Mouse (Mus musculus) midbrain, embryonic 10.5 days (tissue): ENCODE results near the gene Foxa2. TPM values are rescaled to one million over a fixed set of nuclear protein-coding genes. Genes with fewer than 3 reads are reported as not detected.

Source experiments
- DNase-seq: peaks from one replicate; pipeline ENCODE4 v3.0.0-alpha.2; 2017; ENCODE audit warnings: low spot score
- H3K27ac ChIP-seq: fragments of 300-500 bp; sonication (generic); replicated peaks from 2 replicates; pipeline ENCODE4 v1.5.1; 2016; ENCODE audit warnings: mild to moderate bottlenecking
- H3K27me3 ChIP-seq: fragments of 300-500 bp; sonication (generic); 2 replicates; pipeline ENCODE4 v1.6.1; 2016; ENCODE audit warnings: low read depth, mild to moderate bottlenecking; ENCODE audit not compliant: poor library complexity, severe bottlenecking
- H3K36me3 ChIP-seq: fragments of 300-500 bp; sonication (generic); 2 replicates; pipeline ENCODE4 v1.6.1; 2016; ENCODE audit warnings: mild to moderate bottlenecking, moderate library complexity
- H3K4me1 ChIP-seq: fragments of 300-500 bp; sonication (generic); 2 replicates; pipeline ENCODE4 v1.6.1; 2016
- H3K4me3 ChIP-seq: fragments of 300-500 bp; sonication (generic); 2 replicates; pipeline ENCODE4 v1.5.1; 2016; ENCODE audit warnings: mild to moderate bottlenecking, moderate library complexity
- H3K9me3 ChIP-seq: fragments of 300-500 bp; sonication (generic); replicated peaks from 2 replicates; pipeline ENCODE4 v1.6.1; 2016; ENCODE audit warnings: mild to moderate bottlenecking
- WGBS: fragments of 180-500 bp; shearing (Covaris S2); methylation state at CpG from one replicate; pipeline ENCODE4 v1.1.7; 2016; 5-methylcytosine and 5-hydroxymethylcytosine counted together
- polyA plus RNA-seq: library from polyadenylated mRNA; unstranded; fragments of >200 nt; fragmentation: Nextera tagmentation; extraction: Ambion mirVana; gene quantifications from 2 replicates; pipeline ENCODE4 v1.2.1, GENCODE M21; 2016

Gene Foxa2
- 10.4 and 12.1 TPM in 2 replicates for polyA plus RNA-seq

- no peak for DNase-seq
- no peaks in the 10 kb centered on the region for H3K9me3 ChIP-seq
- H3K36me3 ChIP-seq: peaks cover 10% of the 10 kb centered on the region
- H3K4me1 ChIP-seq: peaks cover 45% of the 10 kb centered on the region
- H3K27ac ChIP-seq: peak within 1 kb of the TSS; percentile 91
- 1% methylated on average over 19 of the region's 19 CpGs for WGBS
- peaks cover 100% of the 10 kb centered on the region for H3K27me3 ChIP-seq
- peak within 1 kb of the TSS; percentile 55 for H3K4me3 ChIP-seq
Observed at GRCm38 (mm10) chr2:148046799-148047165, at the start of gene Foxa2. Gene Foxa2 (minus strand): TSS chr2:148046969.

- Histone ChIP-seq H3K27ac (no peak overlapping the region), H3K9me3 (no peaks in the 10 kb centered on the region), H3K4me3 (no peak overlapping the region), H3K36me3 (no peaks in the 10 kb centered on the region), H3K4me1 (no peaks in the 10 kb centered on the region), H3K27me3 (no peaks in the 10 kb centered on the region)
- no peak for DNase-seq
- 89% methylated on average over 2 of the region's 2 CpGs for WGBS
Observed at GRCm38 (mm10) chr2:148092089-148092488, 45.3 kb upstream of the Foxa2 start.

GRCm38 (mm10) chr2:148091657-148092056 lies 44.9 kb upstream of the Foxa2 start:
- no peak overlapping the region for H3K27ac ChIP-seq
- H3K9me3 ChIP-seq: no peaks in the 10 kb centered on the region
- 80% methylated on average over 6 of the region's 6 CpGs for WGBS
- H3K4me3 ChIP-seq: no peak overlapping the region
- no peaks in the 10 kb centered on the region for H3K4me1 ChIP-seq
- no peaks in the 10 kb centered on the region for H3K27me3 ChIP-seq
- DNase-seq: no peak
- H3K36me3 ChIP-seq: no peaks in the 10 kb centered on the region

- 82% methylated on average over 2 of the region's 2 CpGs for WGBS
- no peaks in the 10 kb centered on the region for H3K4me1 ChIP-seq
- H3K27ac ChIP-seq: no peak overlapping the region
- DNase-seq: no peak
- H3K9me3 ChIP-seq: no peaks in the 10 kb centered on the region
- no peaks in the 10 kb centered on the region for H3K36me3 ChIP-seq
- no peak overlapping the region for H3K4me3 ChIP-seq
- H3K27me3 ChIP-seq: no peaks in the 10 kb centered on the region
Observed at GRCm38 (mm10) chr2:148090071-148090470, 43.3 kb upstream of the Foxa2 start.

- Histone ChIP-seq H3K27me3 (no peaks in the 10 kb centered on the region), H3K4me3 (no peak overlapping the region), H3K36me3 (no peaks in the 10 kb centered on the region), H3K4me1 (no peaks in the 10 kb centered on the region), H3K27ac (no peak overlapping the region), H3K9me3 (no peaks in the 10 kb centered on the region)
- 77% methylated on average over 5 of the region's 5 CpGs for WGBS
- no peak for DNase-seq
Observed at GRCm38 (mm10) chr2:148085529-148085928, 38.8 kb upstream of the Foxa2 start.

- Histone ChIP-seq H3K4me1 (no peaks in the 10 kb centered on the region), H3K27ac (no peak overlapping the region), H3K4me3 (no peak overlapping the region), H3K36me3 (no peaks in the 10 kb centered on the region), H3K27me3 (no peaks in the 10 kb centered on the region), H3K9me3 (no peaks in the 10 kb centered on the region)
- WGBS: 77% methylated on average over 4 of the region's 4 CpGs
- no peak for DNase-seq
Observed at GRCm38 (mm10) chr2:148085126-148085525, 38.4 kb upstream of the Foxa2 start.

GRCm38 (mm10) chr2:148082283-148082682 lies 35.5 kb upstream of the Foxa2 start:
- DNase-seq: peak; percentile 64
- WGBS: 25% methylated on average over 8 of the region's 8 CpGs

GRCm38 (mm10) chr2:148060705-148061104 lies 13.9 kb upstream of the Foxa2 start:
- Histone ChIP-seq H3K27me3 (peaks cover 39% of the 10 kb centered on the region), H3K27ac (no peak overlapping the region), H3K4me3 (no peak overlapping the region)

More at GRCm38 (mm10) chr2:148082283-148082682, 35.5 kb upstream of the Foxa2 start:
- H3K36me3 ChIP-seq: no peaks in the 10 kb centered on the region
- no peaks in the 10 kb centered on the region for H3K4me1 ChIP-seq
- H3K27ac ChIP-seq: no peak overlapping the region
- no peak overlapping the region for H3K4me3 ChIP-seq
- H3K9me3 ChIP-seq: no peaks in the 10 kb centered on the region
- H3K27me3 ChIP-seq: no peaks in the 10 kb centered on the region

GRCm38 (mm10) chr2:148053411-148053810 lies 6.6 kb upstream of the Foxa2 start:
- DNase-seq: no peak
- WGBS: 4% methylated on average over 6 of the region's 6 CpGs
- H3K27me3 ChIP-seq: peaks cover 97% of the 10 kb centered on the region

More at GRCm38 (mm10) chr2:148060705-148061104, 13.9 kb upstream of the Foxa2 start:
- Histone ChIP-seq H3K36me3 (no peaks in the 10 kb centered on the region), H3K4me1 (peaks cover 16% of the 10 kb centered on the region), H3K9me3 (no peaks in the 10 kb centered on the region)
- 63% methylated on average over 6 of the region's 6 CpGs for WGBS
- DNase-seq: no peak

GRCm38 (mm10) chr2:148048484-148049129 lies 1.8 kb upstream of the Foxa2 start:
- Histone ChIP-seq H3K36me3 (peaks cover 6% of the 10 kb centered on the region), H3K4me1 (peaks cover 41% of the 10 kb centered on the region), H3K4me3 (peak overlapping the region; percentile 51), H3K27ac (peak overlapping the region; percentile 71), H3K9me3 (no peaks in the 10 kb centered on the region), H3K27me3 (peaks cover 100% of the 10 kb centered on the region)
- DNase-seq: peak; percentile 89
- under 1% methylated on average over 41 of the region's 41 CpGs for WGBS

More at GRCm38 (mm10) chr2:148053411-148053810, 6.6 kb upstream of the Foxa2 start:
- no peak overlapping the region for H3K4me3 ChIP-seq
- no peak overlapping the region for H3K27ac ChIP-seq
- H3K9me3 ChIP-seq: no peaks in the 10 kb centered on the region
- H3K36me3 ChIP-seq: no peaks in the 10 kb centered on the region
- peaks cover 9% of the 10 kb centered on the region for H3K4me1 ChIP-seq

GRCm38 (mm10) chr2:148047611-148048010 lies 842 bp upstream of the Foxa2 start:
- H3K9me3 ChIP-seq: no peaks in the 10 kb centered on the region
- H3K4me3 ChIP-seq: no peak overlapping the region
- H3K27me3 ChIP-seq: peaks cover 100% of the 10 kb centered on the region
- H3K4me1 ChIP-seq: peaks cover 44% of the 10 kb centered on the region
- peaks cover 10% of the 10 kb centered on the region for H3K36me3 ChIP-seq
- no peak for DNase-seq
- 8% methylated on average over 8 of the region's 8 CpGs for WGBS
- 0 out of 2 replicates have a peak overlapping the region, but pooled peaks have one; percentile 46 for H3K27ac ChIP-seq

- under 1% methylated on average over 64 of the region's 65 CpGs for WGBS
- H3K27me3 ChIP-seq: peaks cover 100% of the 10 kb centered on the region
- peak; percentile 71 for DNase-seq
- peaks cover 10% of the 10 kb centered on the region for H3K36me3 ChIP-seq
- H3K4me3 ChIP-seq: peak overlapping the region; percentile 55
- peak overlapping the region; percentile 91 for H3K27ac ChIP-seq
- H3K9me3 ChIP-seq: no peaks in the 10 kb centered on the region
- peaks cover 52% of the 10 kb centered on the region for H3K4me1 ChIP-seq
Observed at GRCm38 (mm10) chr2:148045937-148046798, 601 bp downstream of the Foxa2 start.

GRCm38 (mm10) chr2:148045543-148045936 lies 1.2 kb downstream of the Foxa2 start:
- DNase-seq: peak; percentile 59
- WGBS: under 1% methylated on average over 25 of the region's 25 CpGs
- H3K27ac ChIP-seq: peak overlapping the region; percentile 91

More at GRCm38 (mm10) chr2:148045543-148045936, 1.2 kb downstream of the Foxa2 start:
- Histone ChIP-seq H3K4me1 (peaks cover 58% of the 10 kb centered on the region), H3K9me3 (no peaks in the 10 kb centered on the region), H3K4me3 (peak overlapping the region; percentile 55), H3K27me3 (peaks cover 100% of the 10 kb centered on the region), H3K36me3 (peaks cover 10% of the 10 kb centered on the region)
